ENCODE assay signal across 22 mouse cellular contexts in genomic region chr19:41517006-41517405, GRCm38 (mm10). TPM values are rescaled to one million over a fixed set of nuclear protein-coding genes. Genes with fewer than 3 reads are reported as not detected.
DNase-seq lines count a peak whose midpoint lies in the region; ATAC-seq and TF ChIP-seq lines count a peak whose summit lies in the region.
"Had no signal": no experiment of that assay in that cellular context is flagged by ENCODE, and none has a peak within 500 bp of the region (broad histone marks: within the 10 kb centered on the region; RNA-seq: fewer than 3 reads in every experiment).

No protein-coding gene starts in this region.

- H3K9ac ChIP-seq in midbrain, embryonic 11.5 days (ENCODE audit: low read length): no peak overlapping the region
- H3K9ac ChIP-seq in midbrain, embryonic 13.5 days (replicated peaks): no peak overlapping the region
- no peak overlapping the region for H3K9ac ChIP-seq in MEL (ENCODE audit: control insufficient read depth, low read depth, low read length, poor library complexity, severe bottlenecking)
- H3K9ac ChIP-seq in heart, embryonic 11.5 days (ENCODE audit: low read depth, low read length): no peak overlapping the region
- H3K9ac ChIP-seq: embryonic facial prominence, embryonic 12.5 days; forebrain, embryonic 12.5 days had no signal

- H3K27ac ChIP-seq in midbrain, embryonic 11.5 days (ENCODE audit: low read depth, low read length): no peak overlapping the region
- no peak overlapping the region for H3K27ac ChIP-seq in midbrain, embryonic 13.5 days
- no peak overlapping the region for H3K27ac ChIP-seq in MEL (ENCODE audit: control insufficient read depth, low read depth, low read length)
- H3K27ac ChIP-seq in heart, embryonic 11.5 days (ENCODE audit: low read depth, low read length): no peak overlapping the region
- H3K27ac ChIP-seq: embryonic facial prominence, embryonic 10.5 days; embryonic facial prominence, embryonic 12.5 days; forebrain, embryonic 10.5 days; forebrain, embryonic 12.5 days had no signal

- TF ChIP-seq RAD21 in MEL (IDR thresholded peaks at IDR 0.05; ENCODE audit: low read depth, low read length): no peak

- H3K9me3 ChIP-seq in midbrain, embryonic 11.5 days (ENCODE audit: control insufficient read depth, low read length): no peaks in the 10 kb centered on the region
- H3K9me3 ChIP-seq in midbrain, embryonic 13.5 days: no peaks in the 10 kb centered on the region
- no peaks in the 10 kb centered on the region for H3K9me3 ChIP-seq in MEL (replicated peaks; ENCODE audit: insufficient read depth, low read length)
- no peaks in the 10 kb centered on the region for H3K9me3 ChIP-seq in heart, embryonic 11.5 days (replicated peaks; ENCODE audit: control insufficient read depth, low read length)
- H3K9me3 ChIP-seq: embryonic facial prominence, embryonic 10.5 days; embryonic facial prominence, embryonic 12.5 days; forebrain, embryonic 10.5 days; forebrain, embryonic 12.5 days had no signal

- no peak for TF ChIP-seq POLR2A in MEL (IDR thresholded peaks at IDR 0.05; ENCODE audit: control insufficient read depth in 1 of 2, insufficient read depth in 1 of 2, low read depth in 1 of 2, low read length in 2 of 2, poor library complexity in 1 of 2)

- 96% methylated on average over 3 of the region's 3 CpGs for WGBS in midbrain, embryonic 11.5 days
- 86% methylated on average over 3 of the region's 3 CpGs for WGBS in midbrain, embryonic 13.5 days
- 91% methylated on average over 3 of the region's 3 CpGs for WGBS in heart, embryonic 11.5 days (ENCODE audit: insufficient replicate concordance)

- peaks cover 58% of the 10 kb centered on the region for H3K79me2 ChIP-seq in MEL (ENCODE audit: control insufficient read depth, insufficient read depth, low read length, poor library complexity)

- ATAC-seq in midbrain, embryonic 11.5 days (ENCODE audit: low FRiP score): no peak
- no peak for ATAC-seq in midbrain, embryonic 13.5 days
- ATAC-seq in erythroid progenitor cell, adult 5-6 weeks (replicated peaks; ENCODE audit: low FRiP score, poor library complexity, severe bottlenecking): 0 out of 2 replicates have a peak, but pooled peaks have one; percentile 67
- ATAC-seq in heart, embryonic 11.5 days (replicated peaks; ENCODE audit: insufficient number of reproducible peaks, low FRiP score, low TSS enrichment): no peak
- ATAC-seq: activated CD4-positive, CD25-positive, alpha-beta regulatory T cell, adult 4 months; forebrain, embryonic 14.5 days; forebrain, embryonic 16.5 days; Patski had no signal

- peaks cover 3% of the 10 kb centered on the region for H3K4me1 ChIP-seq in midbrain, embryonic 11.5 days (ENCODE audit: control insufficient read depth, insufficient read depth, low read length)
- H3K4me1 ChIP-seq in midbrain, embryonic 13.5 days (replicated peaks): peaks cover 24% of the 10 kb centered on the region
- peaks cover 0 to 2% of the 10 kb centered on the region in 2 experiments; a peak in 1 of 4 replicates for H3K4me1 ChIP-seq in MEL (ENCODE audit: control insufficient read depth in 1 of 2, insufficient read depth in 2 of 2, low read length in 2 of 2)
- H3K4me1 ChIP-seq in heart, embryonic 11.5 days (ENCODE audit: control insufficient read depth, insufficient read depth, low read length): peaks cover 4% of the 10 kb centered on the region; the same call in 1 of the 2 replicates
- H3K4me1 ChIP-seq: embryonic facial prominence, embryonic 12.5 days had no signal

- DNase-seq in midbrain, embryonic 11.5 days (ENCODE audit: low spot score, missing footprints): peak; percentile 33
- no peak for DNase-seq in MEL (ENCODE audit: low read depth, low spot score)
- DNase-seq in urinary bladder, postnatal 25 days (ENCODE audit: low spot score): no peak
- DNase-seq: adrenal gland, adult 8-10 months; adrenal gland, postnatal 14 days; adrenal gland, postnatal 36 days; cerebellum, adult 11-12 months; cerebellum, adult 2 months; cerebellum, adult 9-10 months; cerebellum, postnatal 10 days; cerebellum, postnatal 25 days had no signal

- H3K4me3 ChIP-seq in midbrain, embryonic 11.5 days (ENCODE audit: low read depth, low read length): no peak overlapping the region
- no peak overlapping the region for H3K4me3 ChIP-seq in midbrain, embryonic 13.5 days (replicated peaks)
- no peak overlapping the region for H3K4me3 ChIP-seq in MEL (ENCODE audit: control insufficient read depth in 1 of 2, insufficient read depth in 1 of 2, low read depth in 2 of 2, low read length in 2 of 2)
- no peak overlapping the region for H3K4me3 ChIP-seq in heart, embryonic 11.5 days (ENCODE audit: low read depth, low read length)
- H3K4me3 ChIP-seq: embryonic facial prominence, embryonic 10.5 days; embryonic facial prominence, embryonic 12.5 days; forebrain, embryonic 10.5 days; forebrain, embryonic 12.5 days had no signal

- H3K27me3 ChIP-seq in midbrain, embryonic 11.5 days (ENCODE audit: control insufficient read depth, insufficient read depth, low read length): no peaks in the 10 kb centered on the region
- no peaks in the 10 kb centered on the region for H3K27me3 ChIP-seq in midbrain, embryonic 13.5 days
- no peaks in the 10 kb centered on the region for H3K27me3 ChIP-seq in MEL (ENCODE audit: control insufficient read depth in 1 of 2, insufficient read depth in 2 of 2, low read length in 2 of 2)
- H3K27me3 ChIP-seq in heart, embryonic 11.5 days (ENCODE audit: control insufficient read depth, insufficient read depth, low read length): no peaks in the 10 kb centered on the region
- H3K27me3 ChIP-seq: embryonic facial prominence, embryonic 12.5 days; forebrain, embryonic 12.5 days; Patski had no signal

- no peaks in the 10 kb centered on the region for H3K36me3 ChIP-seq in midbrain, embryonic 11.5 days (ENCODE audit: control insufficient read depth, insufficient read depth, low read length)
- H3K36me3 ChIP-seq in midbrain, embryonic 13.5 days: no peaks in the 10 kb centered on the region
- H3K36me3 ChIP-seq in MEL (ENCODE audit: control insufficient read depth in 1 of 2, insufficient read depth in 2 of 2, low read length in 2 of 2): peaks cover 0 to 18% of the 10 kb centered on the region in 2 experiments; a peak in 3 of 4 replicates
- H3K36me3 ChIP-seq in heart, embryonic 11.5 days (ENCODE audit: control insufficient read depth, insufficient read depth, low read length): no peaks in the 10 kb centered on the region
- H3K36me3 ChIP-seq: embryonic facial prominence, embryonic 10.5 days; embryonic facial prominence, embryonic 12.5 days; forebrain, embryonic 10.5 days; forebrain, embryonic 12.5 days had no signal

- no peak overlapping the region for H3K4me2 ChIP-seq in midbrain, embryonic 11.5 days
- H3K4me2 ChIP-seq in midbrain, embryonic 13.5 days (replicated peaks): no peak overlapping the region
- H3K4me2 ChIP-seq in heart, embryonic 11.5 days: no peak overlapping the region
- H3K4me2 ChIP-seq: embryonic facial prominence, embryonic 12.5 days; forebrain, embryonic 12.5 days had no signal

- no peak for TF ChIP-seq EP300 in MEL (IDR thresholded peaks at IDR 0.05; ENCODE audit: low read depth in 1 of 2, low read length in 2 of 2)

- TF ChIP-seq CTCF in MEL (IDR thresholded peaks at IDR 0.05 in 2 of 3, conservative IDR thresholded peaks at IDR 0.05 in 1 of 3; ENCODE audit: control insufficient read depth in 1 of 3, insufficient read depth in 1 of 3, low read depth in 2 of 3, low read length in 3 of 3, poor library complexity in 1 of 3, severe bottlenecking in 1 of 3): no peak

TF ChIP-seq in MEL, 35 proteins besides CTCF, POLR2A, EP300 and RAD21:
- TF ChIP-seq JUND (IDR thresholded peaks at IDR 0.05; ENCODE audit: low read depth, low read length): no peak
- 0 out of 4 replicates have a peak, but pooled peaks of 1 of the 2 experiments have one; percentile 2 for TF ChIP-seq USF2 (IDR thresholded peaks at IDR 0.05; ENCODE audit: borderline replicate concordance in 1 of 2, insufficient read depth in 1 of 2, low read depth in 1 of 2, low read length in 2 of 2)
- no peak for TF ChIP-seq MAX (IDR thresholded peaks at IDR 0.05; ENCODE audit: low read length)
- 0 out of 2 replicates have a peak, but pooled peaks have one; percentile 23 for TF ChIP-seq MXI1 (IDR thresholded peaks at IDR 0.05; ENCODE audit: low read depth, low read length)
- no peak for TF ChIP-seq ETS1 (IDR thresholded peaks at IDR 0.05; ENCODE audit: low read depth, low read length)
- TF ChIP-seq RCOR1 (IDR thresholded peaks at IDR 0.05; ENCODE audit: low read depth, low read length): no peak

RNA-seq across cellular contexts. Expression of gene Lcor, which starts 34.6 kb away (rescaled TPM):
- polyA plus RNA-seq in midbrain, embryonic 11.5 days (2014; fragmentation: Nextera tagmentation; extraction: Ambion mirVana): 31.3 and 34.1 TPM in 2 replicates
- polyA plus RNA-seq in midbrain, embryonic 13.5 days (2015; fragmentation: Nextera tagmentation; extraction: Ambion mirVana): 36.5 and 36.6 TPM in 2 replicates
- 8.7 and 9.1 TPM in 2 replicates for total RNA-seq in MEL (2012; rRNA removed)
- polyA plus RNA-seq in MEL (2012; ENCODE audit: insufficient read depth in 1 of 2, insufficient read length in 2 of 2, low read depth in 1 of 2, low replicate concordance in 2 of 2, missing spikeins in 1 of 2): 1 to 10 TPM in 1 of 2 experiments, not detected in 1; 8.1 TPM
- 16.6 and 26.0 TPM in 2 replicates for total RNA-seq in erythroid progenitor cell, adult 5-6 weeks (2015; ENCODE audit: low replicate concordance)
- total RNA-seq in erythroid progenitor cell, adult 5-6 weeks (2017; ENCODE audit: low replicate concordance): 36.3 and 41.6 TPM in 2 replicates
- 13.1 and 16.3 TPM in 2 replicates for polyA plus RNA-seq in heart, embryonic 11.5 days (2014; fragmentation: Nextera tagmentation; extraction: Ambion mirVana)
